Mouse (Mus musculus) kidney, embryonic 14.5 days (tissue): ENCODE measurements around the gene Kcnh1. TPM values are rescaled to one million over a fixed set of nuclear protein-coding genes. Genes with fewer than 3 reads are reported as not detected.

Experiments
- ATAC-seq: fragments of 200-750 bp; cut with Nextera tagmentation; 2 replicates; pipeline ENCODE4 v1.8.0; 2017; ENCODE audit warnings: moderate number of reproducible peaks, mild to moderate bottlenecking, moderate TSS enrichment, moderate library complexity; ENCODE audit not compliant: low FRiP score, low TSS enrichment
- H3K27ac ChIP-seq: fragments of 300-500 bp; sonication (generic); 2 replicates; pipeline ENCODE4 v1.5.1; 2014; ENCODE audit warnings: low read depth, mild to moderate bottlenecking, low read length, moderate library complexity, mixed read lengths
- H3K27me3 ChIP-seq: fragments of 300-500 bp; sonication (generic); 2 replicates; pipeline ENCODE4 v1.6.1; 2014; ENCODE audit warnings: mild to moderate bottlenecking, low read length; ENCODE audit not compliant: control insufficient read depth, insufficient read depth
- H3K36me3 ChIP-seq: fragments of 300-500 bp; sonication (generic); 2 replicates; pipeline ENCODE4 v1.6.1; 2014; ENCODE audit warnings: low read length, mixed read lengths; ENCODE audit not compliant: control insufficient read depth, insufficient read depth
- H3K4me1 ChIP-seq: fragments of 300-500 bp; sonication (generic); 2 replicates; pipeline ENCODE4 v1.6.1; 2014; ENCODE audit warnings: low read length, mixed read lengths; ENCODE audit not compliant: control insufficient read depth, insufficient read depth
- H3K4me2 ChIP-seq: fragments of 300-500 bp; sonication (generic); replicated peaks from 2 replicates; pipeline ENCODE4 v1.6.1; 2014; ENCODE audit warnings: low read depth, mild to moderate bottlenecking, low read length
- H3K4me3 ChIP-seq: fragments of 300-500 bp; sonication (generic); 2 replicates; pipeline ENCODE4 v1.5.1; 2014; ENCODE audit warnings: mild to moderate bottlenecking, low read length
- H3K9ac ChIP-seq: fragments of 300-500 bp; sonication (generic); 2 replicates; pipeline ENCODE4 v1.6.1; 2014; ENCODE audit warnings: low read depth, mild to moderate bottlenecking, low read length, moderate library complexity
- H3K9me3 ChIP-seq: fragments of 300-500 bp; sonication (generic); 2 replicates; pipeline ENCODE4 v1.6.1; 2016; ENCODE audit warnings: low read length; ENCODE audit not compliant: control insufficient read depth
- WGBS: fragments of 180-500 bp; shearing (Covaris S2); extraction: QIAGEN DNeasy Blood & Tissue Kit; methylation state at CpG from one replicate; pipeline ENCODE4 v1.1.7; 2014; 5-methylcytosine and 5-hydroxymethylcytosine counted together
- polyA plus RNA-seq: library from polyadenylated mRNA; unstranded; fragments of >200 nt; fragmentation: Nextera tagmentation; extraction: Ambion mirVana; gene quantifications from 2 replicates; pipeline ENCODE4 v1.2.1, GENCODE M21; 2014

Gene Kcnh1
- polyA plus RNA-seq, 1 experiment from 2014 or later, result 0.70 TPM

GRCm38 (mm10) chr1:192421377-192422166 lies 231.0 kb downstream of the Kcnh1 start:
- WGBS, result 91% methylated on average over 14 of the region's 14 CpGs
- H3K36me3 ChIP-seq, result no peaks in the 10 kb centered on the region
- no peaks in the 10 kb centered on the region for H3K27me3 ChIP-seq
- no peak for ATAC-seq
- no peak overlapping the region for H3K4me3 ChIP-seq
- H3K27ac ChIP-seq, result no peak overlapping the region
- no peaks in the 10 kb centered on the region for H3K9me3 ChIP-seq
- H3K9ac ChIP-seq, result no peak overlapping the region
- no peak overlapping the region for H3K4me2 ChIP-seq
- H3K4me1 ChIP-seq, result no peaks in the 10 kb centered on the region

GRCm38 (mm10) chr1:192431423-192431822 lies 240.8 kb downstream of the Kcnh1 start:
- H3K9ac ChIP-seq, result no peak overlapping the region
- H3K36me3 ChIP-seq, result no peaks in the 10 kb centered on the region
- WGBS, result 92% methylated on average over 2 of the region's 2 CpGs
- no peak overlapping the region for H3K4me3 ChIP-seq
- no peaks in the 10 kb centered on the region for H3K4me1 ChIP-seq
- no peak overlapping the region for H3K27ac ChIP-seq
- no peak for ATAC-seq
- H3K27me3 ChIP-seq, result no peaks in the 10 kb centered on the region
- no peak overlapping the region for H3K4me2 ChIP-seq
- no peaks in the 10 kb centered on the region for H3K9me3 ChIP-seq

GRCm38 (mm10) chr1:192435503-192435902 lies 244.9 kb downstream of the Kcnh1 start:
- Histone ChIP-seq H3K27me3 (no peaks in the 10 kb centered on the region), H3K36me3 (no peaks in the 10 kb centered on the region), H3K9me3 (no peaks in the 10 kb centered on the region), H3K4me3 (no peak overlapping the region), H3K4me1 (no peaks in the 10 kb centered on the region), H3K4me2 (no peak overlapping the region), H3K9ac (no peak overlapping the region), H3K27ac (no peak overlapping the region)
- WGBS, result 55% methylated on average over 2 of the region's 2 CpGs
- no peak for ATAC-seq

- Histone ChIP-seq H3K4me3 (no peak overlapping the region), H3K4me2 (no peak overlapping the region), H3K27ac (no peak overlapping the region), H3K36me3 (no peaks in the 10 kb centered on the region), H3K9ac (no peak overlapping the region), H3K4me1 (no peaks in the 10 kb centered on the region), H3K9me3 (no peaks in the 10 kb centered on the region), H3K27me3 (no peaks in the 10 kb centered on the region)
- 74% methylated on average over 6 of the region's 6 CpGs for WGBS
- ATAC-seq, result no peak
These were observed 248.7 kb downstream of the Kcnh1 start for GRCm38 (mm10) chr1:192439151-192439837.

GRCm38 (mm10) chr1:192442772-192443445 lies 252.3 kb downstream of the Kcnh1 start:
- H3K36me3 ChIP-seq, result no peaks in the 10 kb centered on the region
- H3K4me1 ChIP-seq, result no peaks in the 10 kb centered on the region
- H3K9ac ChIP-seq, result no peak overlapping the region
- H3K27ac ChIP-seq, result no peak overlapping the region
- 90% methylated on average over 5 of the region's 5 CpGs for WGBS
- no peak overlapping the region for H3K4me3 ChIP-seq
- no peaks in the 10 kb centered on the region for H3K9me3 ChIP-seq
- H3K4me2 ChIP-seq, result no peak overlapping the region
- no peak for ATAC-seq
- H3K27me3 ChIP-seq, result no peaks in the 10 kb centered on the region

DNA sequence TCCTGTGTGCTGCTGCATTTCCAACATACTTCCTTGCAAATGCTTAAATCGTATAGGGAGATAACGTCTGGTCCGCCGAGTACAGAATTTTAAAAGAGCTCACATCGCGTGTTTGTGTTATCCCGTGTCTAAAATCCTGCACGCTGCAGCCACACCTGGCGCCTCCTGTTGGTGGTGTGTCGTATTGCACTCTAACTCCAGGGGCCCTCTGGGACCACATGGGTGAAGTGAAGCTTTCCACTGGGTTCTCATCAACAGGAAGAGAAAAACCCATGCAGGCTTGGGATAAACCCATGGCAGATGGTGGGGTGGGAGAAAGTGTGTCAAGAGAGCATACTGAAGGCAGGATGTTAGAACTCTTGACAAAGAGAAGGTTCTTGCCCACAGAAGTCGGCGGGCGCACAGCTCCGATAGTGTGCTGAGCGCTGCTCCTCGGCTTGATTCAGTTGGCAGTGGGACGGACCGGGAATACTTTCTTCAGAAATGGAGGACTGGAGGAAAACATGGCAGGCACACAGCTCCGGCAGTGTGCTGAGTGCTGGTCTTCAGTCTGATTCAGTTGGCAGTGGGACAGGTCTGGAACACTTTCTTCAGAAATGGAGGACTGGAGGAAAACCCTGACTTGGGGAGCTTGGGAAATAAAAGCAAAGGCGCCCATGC lies 253.6 kb downstream of the Kcnh1 start:
- Histone ChIP-seq H3K36me3 (no peaks in the 10 kb centered on the region), H3K9ac (no peak overlapping the region), H3K9me3 (no peaks in the 10 kb centered on the region), H3K4me1 (no peaks in the 10 kb centered on the region), H3K4me2 (no peak overlapping the region), H3K27ac (no peak overlapping the region), H3K27me3 (no peaks in the 10 kb centered on the region), H3K4me3 (no peak overlapping the region)
- 84% methylated on average over 20 of the region's 20 CpGs for WGBS
- no peak for ATAC-seq

GRCm38 (mm10) chr1:192444658-192445447 lies 254.3 kb downstream of the Kcnh1 start:
- no peaks in the 10 kb centered on the region for H3K27me3 ChIP-seq
- WGBS, result 64% methylated on average over 7 of the region's 7 CpGs
- H3K4me3 ChIP-seq, result no peak overlapping the region
- ATAC-seq, result peak; percentile 65; the same call in 1 of the 2 replicates
- no peak overlapping the region for H3K4me2 ChIP-seq
- H3K4me1 ChIP-seq, result no peaks in the 10 kb centered on the region
- no peaks in the 10 kb centered on the region for H3K36me3 ChIP-seq
- no peaks in the 10 kb centered on the region for H3K9me3 ChIP-seq
- no peak overlapping the region for H3K9ac ChIP-seq
- H3K27ac ChIP-seq, result no peak overlapping the region

DNA sequence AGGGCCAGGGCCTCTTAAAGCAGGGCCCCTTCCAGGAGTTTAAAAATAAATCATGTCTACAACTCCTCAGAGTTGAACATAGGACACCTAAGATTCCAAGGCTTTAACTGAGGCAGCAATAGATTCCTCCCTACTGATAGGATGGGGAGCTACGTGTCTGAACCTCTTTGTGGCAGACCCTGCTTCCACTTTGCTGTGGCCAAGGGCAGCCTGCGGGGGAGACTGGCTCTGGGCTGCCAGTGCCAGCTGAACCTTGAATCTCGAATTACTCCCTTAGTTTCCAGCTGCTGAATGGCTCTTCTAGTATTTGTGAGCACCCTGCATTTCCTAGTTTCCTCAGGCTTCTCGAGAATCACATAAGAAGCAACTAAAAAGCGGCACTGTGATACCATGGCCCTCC lies 255.6 kb downstream of the Kcnh1 start:
- Histone ChIP-seq H3K27me3 (no peaks in the 10 kb centered on the region), H3K4me3 (no peak overlapping the region), H3K36me3 (no peaks in the 10 kb centered on the region), H3K9ac (no peak overlapping the region), H3K9me3 (no peaks in the 10 kb centered on the region), H3K27ac (no peak overlapping the region), H3K4me2 (no peak overlapping the region), H3K4me1 (no peaks in the 10 kb centered on the region)
- ATAC-seq, result peak; percentile 78
- 43% methylated on average over 5 of the region's 5 CpGs for WGBS
